Mouse (Mus musculus): ENCODE results near the gene Gna12.

GRCm38 (mm10) chr5:140853723-140854122, 23.5 kb upstream of the Gna12 start:
- TF ChIP-seq USF1 (IDR thresholded peaks at IDR 0.05; ENCODE audit: low read depth) (no peak), CTCF (IDR thresholded peaks at IDR 0.05; ENCODE audit: control insufficient read depth, insufficient read depth, insufficient read length) (no peak), MYOG (IDR thresholded peaks at IDR 0.05; ENCODE audit: control insufficient read depth, extremely low read depth, insufficient read length) (no peak), MAX (IDR thresholded peaks at IDR 0.05) (no peak), CEBPB (IDR thresholded peaks at IDR 0.05; ENCODE audit: low read depth) (no peak), MYOD1 (IDR thresholded peaks at IDR 0.05; ENCODE audit: control insufficient read depth, insufficient read length, low read depth) (no peak), FOSL1 (IDR thresholded peaks at IDR 0.05; ENCODE audit: insufficient read depth, low read length, poor library complexity, severe bottlenecking) (no peak)

All from C2C12 (cell line).